Mouse (Mus musculus) left cerebral cortex, adult 11 months (tissue): Measurements from ENCODE around the gene Kdelr2.

Experiments
- DNase-seq: peaks from one replicate; pipeline ENCODE4 v3.0.0; 2022; ENCODE audit warnings: low spot score

Gene Kdelr2

DNA sequence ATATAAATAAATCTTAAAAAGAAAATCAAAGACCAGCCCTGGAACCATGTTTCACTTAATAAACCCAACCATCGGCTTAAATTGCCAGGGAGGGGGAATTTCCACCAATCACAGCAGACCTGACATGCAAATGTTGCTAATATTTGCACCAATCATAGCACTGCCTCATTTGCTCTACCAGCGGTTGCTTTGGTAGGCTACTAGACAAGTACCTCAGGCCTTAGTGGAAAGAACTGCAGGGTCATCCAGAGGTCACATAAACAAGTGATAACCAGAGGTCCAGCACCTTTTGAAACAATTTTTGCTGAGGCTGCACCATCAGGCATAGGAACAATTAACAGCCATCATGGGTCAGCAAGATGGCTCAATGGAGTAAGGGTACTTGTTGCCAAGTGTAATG lies 2.1 kb upstream of the Kdelr2 start:
- DNase-seq = no peak

GRCm38 (mm10) chr5:143404148-143404930 lies 701 bp downstream of the Kdelr2 start:
- no peak for DNase-seq

- no peak for DNase-seq
These were observed 1.6 kb downstream of the Kdelr2 start for GRCm38 (mm10) chr5:143405200-143405599.

GRCm38 (mm10) chr5:143406548-143406947 lies 2.9 kb downstream of the Kdelr2 start:
- DNase-seq = no peak

DNA sequence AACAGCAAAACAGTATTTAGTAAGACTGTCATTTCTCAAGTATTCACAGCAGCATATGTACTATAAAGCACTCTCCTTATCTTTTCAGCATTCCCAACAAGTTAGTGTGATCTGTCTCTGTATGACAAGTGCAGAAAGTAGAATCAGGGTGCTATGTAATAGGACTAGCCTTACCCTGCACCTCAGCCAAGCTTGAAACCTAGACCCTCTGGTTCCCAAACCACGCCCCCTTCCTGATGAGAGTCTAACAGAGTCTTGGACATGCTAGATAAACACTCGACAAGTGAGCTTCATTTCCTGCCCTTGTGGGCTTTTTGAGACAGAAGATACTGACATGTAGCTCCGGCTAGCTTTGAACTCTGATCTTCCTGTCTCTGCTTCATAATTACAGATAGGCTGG lies 5.6 kb downstream of the Kdelr2 start:
- no peak for DNase-seq

DNA sequence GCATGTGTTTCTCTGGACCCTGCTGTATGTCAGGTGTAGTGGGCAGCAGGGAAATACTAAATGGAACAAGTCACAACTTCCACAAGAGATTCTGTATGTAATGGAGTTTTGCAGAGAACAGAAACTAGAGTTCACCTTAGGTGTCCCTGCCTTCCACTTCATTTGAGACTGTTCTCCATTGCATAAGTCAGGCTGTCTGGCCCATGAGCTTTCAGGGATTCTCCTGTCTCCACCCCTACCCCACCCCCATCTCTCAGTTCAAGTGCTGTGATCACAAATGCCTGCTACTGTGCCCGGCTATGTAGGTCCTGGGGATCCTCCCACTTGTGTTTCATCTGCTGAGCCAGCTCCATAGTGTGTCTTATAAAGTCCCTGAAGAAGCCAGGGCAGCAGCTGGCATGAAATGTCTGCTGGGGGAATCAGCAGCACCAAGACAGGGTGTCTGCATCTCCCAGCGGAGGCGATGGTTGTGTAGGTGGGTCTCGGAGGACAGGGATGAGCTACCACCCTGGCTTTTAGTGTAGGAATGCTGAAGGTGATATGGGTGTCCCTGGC lies 7.3 kb downstream of the Kdelr2 start:
- no peak for DNase-seq

GRCm38 (mm10) chr5:143421484-143421883 lies 17.8 kb downstream of the Kdelr2 start:
- no peak for DNase-seq

DNA sequence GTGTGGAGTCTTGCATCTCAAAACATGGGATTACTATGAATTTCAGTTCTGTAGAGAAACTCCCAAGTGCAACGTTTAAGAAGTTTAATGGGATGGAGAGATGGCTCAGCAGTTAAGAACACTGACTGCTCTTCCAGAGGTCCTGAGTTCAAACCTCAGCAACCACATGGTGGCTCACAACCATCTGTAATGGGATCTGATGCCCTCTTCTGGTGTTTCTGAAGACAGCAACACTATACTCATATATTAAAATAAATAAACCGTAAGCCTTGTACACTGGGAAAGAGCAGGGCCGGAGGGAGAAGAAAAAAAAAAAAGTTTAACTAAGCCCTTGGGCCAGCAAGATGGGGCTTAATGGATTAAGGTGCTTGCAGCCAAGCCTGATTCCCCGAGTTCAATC lies 19.4 kb downstream of the Kdelr2 start:
- no peak for DNase-seq

DNA sequence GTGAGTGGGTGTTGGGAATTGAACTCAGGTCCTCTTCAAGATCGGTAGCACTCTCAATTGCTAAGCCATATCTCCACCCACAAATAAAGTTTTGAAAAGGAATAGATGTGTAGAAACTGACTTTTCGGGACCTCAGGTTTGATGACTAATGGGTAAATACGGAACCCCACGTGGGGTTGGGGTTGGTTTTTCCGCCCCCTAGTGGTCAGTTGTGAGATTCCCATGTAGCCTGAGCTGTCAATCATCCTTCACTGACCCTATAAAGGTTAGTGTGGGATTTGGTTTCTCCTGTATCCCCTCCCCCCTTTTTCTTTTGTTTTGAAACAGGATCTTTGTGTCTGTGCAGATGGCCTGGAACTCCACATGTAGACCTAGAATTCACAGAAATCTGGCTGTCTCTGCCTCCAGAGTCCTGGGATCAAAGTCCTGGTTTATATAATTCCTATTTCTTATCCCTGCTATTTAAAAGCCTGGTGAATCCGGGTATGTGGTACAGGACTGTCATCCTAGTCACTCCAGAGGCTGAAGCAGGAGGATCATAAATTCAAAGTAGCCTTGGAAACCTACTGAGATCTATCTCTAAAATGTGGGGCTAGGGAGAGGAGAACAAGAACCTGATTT lies 20.4 kb downstream of the Kdelr2 start:
- no peak for DNase-seq

DNA sequence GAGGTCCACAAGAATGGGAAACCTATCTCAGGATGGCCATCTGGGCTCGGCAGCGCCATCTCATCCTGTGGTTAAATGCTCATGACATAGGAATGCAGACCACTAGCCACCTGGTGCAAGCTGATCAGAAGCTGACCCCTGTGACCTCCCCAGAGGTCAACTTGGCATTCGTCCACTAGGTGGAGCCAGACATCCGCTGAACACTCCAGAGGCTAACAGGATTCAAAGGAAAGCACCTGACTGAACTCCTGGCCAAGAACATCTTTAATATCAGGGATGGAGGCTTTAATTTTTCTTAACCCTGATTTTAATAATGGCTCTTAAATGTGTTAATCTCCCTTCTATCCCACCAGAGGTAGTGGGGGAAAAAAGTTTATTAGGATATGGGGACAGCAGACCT lies 30.8 kb downstream of the Kdelr2 start:
- DNase-seq = no peak

DNA sequence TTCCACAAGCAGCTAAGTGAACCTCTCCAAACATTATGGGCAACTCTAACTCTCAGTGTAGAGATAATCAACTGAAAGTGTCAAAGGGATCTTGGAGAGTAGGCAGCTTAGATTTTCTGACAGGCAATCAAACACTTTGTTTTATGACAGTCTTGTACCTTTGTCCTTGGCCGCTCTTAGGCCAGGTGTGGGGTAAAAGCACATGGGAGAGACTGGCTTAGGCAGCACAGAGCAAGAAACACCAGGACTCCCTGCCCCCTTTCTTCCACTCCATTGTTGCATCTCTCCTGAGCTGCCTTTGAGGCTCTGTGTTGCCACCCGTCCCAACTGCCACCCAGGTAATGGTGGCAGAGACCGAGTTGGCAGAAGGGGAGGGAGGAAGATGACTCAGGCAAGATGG lies 37.7 kb downstream of the Kdelr2 start:
- DNase-seq = no peak

DNA sequence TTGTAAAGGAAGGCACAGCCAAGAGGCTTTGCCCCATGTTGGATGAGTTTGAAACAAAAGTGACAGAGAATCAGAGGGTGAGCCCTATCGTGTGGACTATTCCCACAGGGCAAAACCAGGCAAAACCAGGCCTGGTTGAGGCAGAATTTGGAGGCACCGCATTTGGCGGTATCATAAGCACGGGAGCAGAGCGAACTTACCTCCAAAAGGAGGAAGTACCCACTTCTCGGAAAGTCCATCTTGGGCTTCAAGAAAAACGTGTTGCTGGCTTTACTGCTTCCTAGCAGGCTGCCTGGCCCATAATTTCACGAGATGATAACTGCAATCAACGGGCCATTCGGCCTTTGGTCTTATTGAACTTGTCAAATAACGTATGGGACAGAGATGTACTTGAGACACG lies 38.1 kb downstream of the Kdelr2 start:
- no peak for DNase-seq

GRCm38 (mm10) chr5:143463671-143464070 lies 60.0 kb downstream of the Kdelr2 start:
- DNase-seq = no peak

GRCm38 (mm10) chr5:143464100-143464756 lies 60.6 kb downstream of the Kdelr2 start, which contains the start of gene Daglb:
Gene Daglb, plus strand, starts transcription at chr5:143464584.
- peak; percentile 87 for DNase-seq

- no peak for DNase-seq
These were observed 61.1 kb downstream of the Kdelr2 start for GRCm38 (mm10) chr5:143464757-143465118.

GRCm38 (mm10) chr5:143465156-143466085 lies 61.8 kb downstream of the Kdelr2 start:
- DNase-seq = no peak

DNA sequence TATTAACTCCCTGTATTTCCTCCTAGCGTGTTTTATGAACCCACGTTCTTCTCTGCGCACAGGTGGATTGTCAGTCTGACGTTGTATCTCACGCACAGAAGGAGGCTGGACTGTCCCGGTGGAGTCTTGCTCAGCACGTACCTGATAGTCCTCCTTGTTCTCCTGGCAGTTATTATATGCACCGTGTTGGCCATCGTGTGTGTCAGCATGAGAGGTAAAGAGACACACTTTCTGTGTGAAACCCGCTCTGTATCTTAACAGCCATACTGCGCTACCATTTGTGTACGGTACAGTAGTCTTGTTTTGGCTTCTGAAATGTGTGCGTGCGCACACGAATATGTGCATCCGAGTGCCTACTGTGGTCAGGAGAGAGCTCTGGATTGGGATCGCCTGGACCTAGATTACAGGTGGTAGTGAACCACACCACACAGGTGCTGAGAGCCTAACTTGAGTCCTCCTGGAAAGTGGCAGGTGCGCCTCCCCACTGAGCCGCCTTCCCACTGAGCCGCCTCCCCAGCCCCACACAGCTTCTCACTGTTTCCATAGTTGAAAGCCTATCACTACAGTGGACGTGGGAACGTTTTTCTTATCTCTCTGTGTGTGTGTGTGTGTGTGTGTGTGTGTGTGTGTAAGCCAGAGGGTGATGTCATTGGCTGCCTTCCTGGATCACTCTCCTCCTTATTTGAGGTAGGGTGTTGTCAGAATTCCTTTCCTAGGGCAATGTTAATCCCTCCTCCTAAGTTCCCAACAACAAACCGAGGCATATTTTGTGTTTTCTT lies 63.4 kb downstream of the Kdelr2 start:
- no peak for DNase-seq

DNA sequence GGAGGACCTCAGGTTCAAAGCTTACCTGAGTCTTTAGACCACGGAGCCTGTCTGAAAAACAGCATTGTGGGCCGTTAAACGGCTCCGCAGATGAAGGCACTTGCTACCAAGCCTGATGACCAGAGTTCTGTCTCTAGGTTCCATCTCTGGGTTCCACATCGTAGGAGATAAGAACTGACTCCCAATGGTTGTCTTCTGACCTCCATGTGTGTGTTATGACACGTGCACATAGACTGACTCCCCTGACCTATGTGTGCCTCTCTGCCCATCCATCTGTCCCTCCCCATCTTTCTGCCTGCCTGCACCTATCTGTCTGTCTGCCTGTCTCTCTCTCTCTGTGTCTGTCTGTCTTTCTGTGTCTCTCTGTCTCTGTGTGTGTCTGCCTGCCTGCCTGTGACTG lies 64.3 kb downstream of the Kdelr2 start:
- DNase-seq = no peak

DNA sequence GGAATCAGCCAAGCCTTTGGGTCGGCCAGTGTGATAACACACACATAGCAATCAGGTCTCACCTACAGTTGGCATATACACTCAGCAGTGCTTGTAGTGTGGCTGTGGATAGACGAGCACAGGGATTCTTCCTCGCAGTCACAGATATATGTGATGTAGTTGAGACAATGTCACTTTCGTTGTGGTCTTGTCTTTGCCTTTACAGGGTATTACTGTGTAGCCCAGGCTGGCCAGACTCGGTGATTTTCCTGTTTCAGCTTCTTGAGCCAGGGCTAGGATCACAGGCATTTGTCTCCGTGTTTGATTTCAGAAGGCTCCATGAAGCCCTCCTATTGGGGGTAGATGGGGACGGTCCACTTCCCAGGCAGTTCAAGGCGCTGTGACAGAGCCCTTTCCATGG lies 66.0 kb downstream of the Kdelr2 start:
- no peak for DNase-seq

GRCm38 (mm10) chr5:143470421-143471164 lies 67.0 kb downstream of the Kdelr2 start:
- DNase-seq = no peak
